Mouse (Mus musculus) T-cell, adult 66 days (primary cell): ENCODE results near the gene Cpa5. TPM values are rescaled to one million over a fixed set of nuclear protein-coding genes. Genes with fewer than 3 reads are reported as not detected.

Experiments
- total RNA-seq, 2 experiments: library from RNA; stranded (reverse); gene quantifications; 3 replicates in 1 of 2; 4 replicates in 1 of 2; pipeline ENCODE4 v1.2.4; 2023

Gene Cpa5
- total RNA-seq = not detected

GRCm38 (mm10) chr6:30610710-30611109, at the start of gene Cpa5:
Cpa5 (plus strand) TSS chr6:30611010.

GRCm38 (mm10) chr6:30568069-30568468, 42.7 kb upstream of the Cpa5 start, which contains the start of gene Cpa4:
Cpa4 (plus strand) TSS chr6:30568369.

GRCm38 (mm10) chr6:30638674-30639268, 28.0 kb downstream of the Cpa5 start, which contains the start of gene Cpa1:
Cpa1 (plus strand) TSS chr6:30639218.

Other genes with a start within 250 kb of the Cpa5 start
- 10 to 100 TPM; 33.4 to 39.1 TPM for gene Zc3hc1, start 220.0 kb upstream of the Cpa5 start, total RNA-seq
- 10 to 100 TPM; 23.9 to 24.5 TPM for gene Klhdc10, start 209.1 kb upstream of the Cpa5 start, total RNA-seq
- 10 to 100 TPM; 38.2 to 39.8 TPM for gene Tmem209, start 101.2 kb upstream of the Cpa5 start, total RNA-seq
- 1 to 10 TPM in 1 of 2 experiments, under 1 TPM in 1; 0.96 to 1.2 TPM for gene Ssmem1, start 101.2 kb upstream of the Cpa5 start, total RNA-seq
- gene Cpa2, start 69.4 kb upstream of the Cpa5 start, total RNA-seq = not detected
- not detected for gene Cpa4, start 42.6 kb upstream of the Cpa5 start, total RNA-seq
- gene Cpa1, start 28.2 kb downstream of the Cpa5 start, total RNA-seq = not detected
- gene Cep41, start 82.7 kb downstream of the Cpa5 start, total RNA-seq = 10 to 100 TPM in 1 of 2 experiments, 1 to 10 TPM in 1; 10.0 to 10.2 TPM
- gene Mest, start 112.5 kb downstream of the Cpa5 start, total RNA-seq = 1 to 10 TPM in 1 of 2 experiments, under 1 TPM in 1; 0.99 to 1.9 TPM